Mouse (Mus musculus): ENCODE results near the gene 4931423N10Rik.

GRCm38 (mm10) chr2:23172305-23172704 is 35.0 kb upstream of the 4931423N10Rik start:
- TF ChIP-seq CTCF (IDR thresholded peaks at IDR 0.05; ENCODE audit: insufficient read depth, low read length) (no peak), POLR2A (IDR thresholded peaks at IDR 0.05; ENCODE audit: borderline replicate concordance, extremely low read depth, low read depth, low read length) (no peak)

All from lung, adult 2 months (tissue).